ENCODE assay signal across 8 mouse cellular contexts in genomic region chr9:96195885-96196622, GRCm38 (mm10). TPM values are rescaled to one million over a fixed set of nuclear protein-coding genes. Genes with fewer than 3 reads are reported as not detected.
DNase-seq lines count a peak whose midpoint lies in the region; ATAC-seq lines count a peak whose summit lies in the region.

Gene Tfdp2, plus strand, starts transcription at chr9:96196275.

- peak; percentile 81 for DNase-seq in adipocyte (ENCODE audit: low spot score)
- DNase-seq in embryo, embryonic 10 days (ENCODE audit: low spot score) = peak; percentile 98
- peak; percentile 92 for DNase-seq in gastrocnemius, postnatal 14 days
- peak; percentile 74 to 95 for DNase-seq in left cerebral cortex, postnatal 10 days (ENCODE audit: extremely low spot score in 1 of 2, low spot score in 2 of 2)
- peak; percentile 91 for DNase-seq in right cerebral cortex, postnatal 25 days
- DNase-seq in urinary bladder, postnatal 4 days (ENCODE audit: low spot score in 2 of 2) = peak; percentile 88

- intact Hi-C loops in gastrocnemius, postnatal 14 days (cut with DNase I; ENCODE audit: low total_unique reads) = no loop called here
- intact Hi-C loops in left cerebral cortex, postnatal 10 days (cut with DNase I) = no loop called here

- peak; percentile 91 for ATAC-seq in inflammation-experienced regulatory T-cells, adult 6 months
- ATAC-seq in megakaryocyte-erythroid progenitor cell, adult 5-6 weeks (replicated peaks; ENCODE audit: low FRiP score, low TSS enrichment, poor library complexity, severe bottlenecking) = peak; percentile 99

RNA-seq across cellular contexts. Expression of gene Tfdp2, which starts in this region (rescaled TPM):
- 10 to 100 TPM; 32.6 to 46.7 TPM for total RNA-seq in gastrocnemius, postnatal 14 days (2021)
- 10 to 100 TPM in 1 of 3 experiments, 1 to 10 TPM in 2; 8.7 to 12.1 (median 9.5) TPM for polyA plus RNA-seq in inflammation-experienced regulatory T-cells, adult 6 months (2017; shearing (Covaris generic))
- total RNA-seq in left cerebral cortex, postnatal 10 days (2021) = 10 to 100 TPM; 15.0 to 19.0 TPM
- 44.1 and 53.9 TPM in 2 replicates for total RNA-seq in megakaryocyte-erythroid progenitor cell, adult 5-6 weeks (2014; fragmentation: Nextera tagmentation)
- total RNA-seq in megakaryocyte-erythroid progenitor cell, adult 5-6 weeks (2017) = 67.6 and 88.7 TPM in 2 replicates

Comparison
In these comparisons a context has a peak if more than half of its experiments do, and no peak if none do; other contexts are left out.
1. Peak in every context shown above with its lines: DNase-seq and ATAC-seq.